In the genomic region with DNA sequence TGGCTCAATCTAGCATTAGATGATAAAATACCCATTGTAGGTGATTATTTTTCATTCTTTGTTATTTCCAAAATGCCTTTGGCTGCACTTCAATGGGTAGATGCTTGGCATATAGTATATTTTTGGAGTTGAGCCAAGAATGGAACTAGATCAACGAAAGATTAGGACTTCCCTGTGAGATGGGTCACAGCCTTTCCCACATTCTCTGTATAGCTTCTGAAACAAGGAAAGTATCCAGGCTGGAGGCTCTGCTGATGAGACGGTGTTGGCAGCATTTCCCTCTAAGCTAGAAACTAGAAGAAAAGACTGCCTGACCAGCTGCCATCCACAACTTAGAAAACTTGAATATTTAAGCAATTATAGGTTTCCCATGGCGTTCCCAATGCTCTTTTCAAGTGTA, we compare ENCODE assay signal across 28 mouse cellular contexts.
A peak's percentile ranks its signal among the peaks of the same experiment; 100 is the strongest.
DNase-seq lines count a peak whose midpoint lies in the region; ATAC-seq and TF ChIP-seq lines count a peak whose summit lies in the region.
"Had no signal": no experiment of that assay in that cellular context is flagged by ENCODE, and none has a peak within 500 bp of the region (broad histone marks: within the 10 kb centered on the region; RNA-seq: fewer than 3 reads in every experiment).

No protein-coding gene starts in this region.

- no peak overlapping the region for H3K4me3 ChIP-seq in forebrain, embryonic 13.5 days
- H3K4me3 ChIP-seq in forebrain, postnatal 0 days (ENCODE audit: low read depth, low read length) = no peak overlapping the region
- no peak overlapping the region for H3K4me3 ChIP-seq in lung, embryonic 14.5 days (ENCODE audit: low read depth, low read length)
- H3K4me3 ChIP-seq in lung, postnatal 0 days (ENCODE audit: low read depth, low read length) = no peak overlapping the region
- H3K4me3 ChIP-seq: embryonic facial prominence, embryonic 13.5 days; gastrocnemius, adult 2 months; heart, embryonic 12.5 days; heart, embryonic 15.5 days; hindbrain, embryonic 10.5 days had no signal

- H3K9ac ChIP-seq in forebrain, embryonic 13.5 days = no peak overlapping the region
- H3K9ac ChIP-seq in forebrain, postnatal 0 days = no peak overlapping the region
- no peak overlapping the region for H3K9ac ChIP-seq in lung, embryonic 14.5 days
- H3K9ac ChIP-seq in lung, postnatal 0 days (replicated peaks; ENCODE audit: low read depth) = no peak overlapping the region
- H3K9ac ChIP-seq: embryonic facial prominence, embryonic 13.5 days; heart, embryonic 12.5 days; heart, embryonic 15.5 days; hindbrain, embryonic 14.5 days had no signal

- H3K4me1 ChIP-seq in forebrain, embryonic 13.5 days = no peaks in the 10 kb centered on the region
- H3K4me1 ChIP-seq in forebrain, postnatal 0 days (ENCODE audit: insufficient read depth) = no peaks in the 10 kb centered on the region
- H3K4me1 ChIP-seq in lung, embryonic 14.5 days (ENCODE audit: insufficient read depth) = no peaks in the 10 kb centered on the region
- no peaks in the 10 kb centered on the region for H3K4me1 ChIP-seq in lung, postnatal 0 days (ENCODE audit: insufficient read depth, low read depth, low read length)
- H3K4me1 ChIP-seq: embryonic facial prominence, embryonic 13.5 days; heart, embryonic 12.5 days; heart, embryonic 15.5 days; hindbrain, embryonic 10.5 days had no signal

- no peaks in the 10 kb centered on the region for H3K36me3 ChIP-seq in forebrain, embryonic 13.5 days (ENCODE audit: poor library complexity, severe bottlenecking)
- H3K36me3 ChIP-seq in forebrain, postnatal 0 days (ENCODE audit: insufficient read depth) = no peaks in the 10 kb centered on the region
- H3K36me3 ChIP-seq in lung, embryonic 14.5 days (ENCODE audit: insufficient read depth) = no peaks in the 10 kb centered on the region
- no peaks in the 10 kb centered on the region for H3K36me3 ChIP-seq in lung, postnatal 0 days (ENCODE audit: insufficient read depth, low read length)
- H3K36me3 ChIP-seq: embryonic facial prominence, embryonic 13.5 days; G1E; heart, embryonic 12.5 days; heart, embryonic 15.5 days; hindbrain, embryonic 10.5 days had no signal

- TF ChIP-seq EP300 in lung, postnatal 0 days (IDR thresholded peaks at IDR 0.05) = no peak

- ATAC-seq in forebrain, embryonic 13.5 days = peak; percentile 45; the same call in 1 of the 2 replicates
- no peak for ATAC-seq in forebrain, postnatal 0 days
- ATAC-seq in lung, embryonic 14.5 days (ENCODE audit: insufficient read depth) = no peak
- no peak for ATAC-seq in lung, postnatal 0 days
- ATAC-seq in cerebellum, adult (ENCODE audit: insufficient number of reproducible peaks, low FRiP score, low TSS enrichment) = no peak
- ATAC-seq: forebrain, embryonic 16.5 days; intestine, postnatal 0 days had no signal

- H3K4me2 ChIP-seq in forebrain, embryonic 13.5 days = no peak overlapping the region
- H3K4me2 ChIP-seq in forebrain, postnatal 0 days (ENCODE audit: low read depth) = no peak overlapping the region
- H3K4me2 ChIP-seq in lung, embryonic 14.5 days = no peak overlapping the region
- H3K4me2 ChIP-seq in lung, postnatal 0 days (replicated peaks; ENCODE audit: low read depth, low read length) = no peak overlapping the region
- H3K4me2 ChIP-seq: embryonic facial prominence, embryonic 13.5 days; heart, embryonic 12.5 days; heart, embryonic 15.5 days; hindbrain, embryonic 14.5 days had no signal

- no peaks in the 10 kb centered on the region for H3K27me3 ChIP-seq in forebrain, embryonic 13.5 days
- no peaks in the 10 kb centered on the region for H3K27me3 ChIP-seq in forebrain, postnatal 0 days (ENCODE audit: insufficient read depth, low read length)
- H3K27me3 ChIP-seq in lung, embryonic 14.5 days (ENCODE audit: insufficient read depth, low read length) = no peaks in the 10 kb centered on the region
- no peaks in the 10 kb centered on the region for H3K27me3 ChIP-seq in lung, postnatal 0 days (replicated peaks; ENCODE audit: insufficient read depth, low read length)
- H3K27me3 ChIP-seq: CH12.LX; embryonic facial prominence, embryonic 13.5 days; heart, embryonic 12.5 days; heart, embryonic 15.5 days had no signal

- TF ChIP-seq CTCF in forebrain, postnatal 0 days (IDR thresholded peaks at IDR 0.05; ENCODE audit: low read depth) = no peak
- TF ChIP-seq CTCF in lung, embryonic 14.5 days (IDR thresholded peaks at IDR 0.05; ENCODE audit: low read depth) = no peak
- no peak for TF ChIP-seq CTCF in lung, postnatal 0 days (IDR thresholded peaks at IDR 0.05)

- no peaks in the 10 kb centered on the region for H3K9me3 ChIP-seq in forebrain, embryonic 13.5 days (replicated peaks)
- H3K9me3 ChIP-seq in forebrain, postnatal 0 days (ENCODE audit: low read length) = no peaks in the 10 kb centered on the region
- no peaks in the 10 kb centered on the region for H3K9me3 ChIP-seq in lung, embryonic 14.5 days (ENCODE audit: low read depth, low read length)
- H3K9me3 ChIP-seq in lung, postnatal 0 days (ENCODE audit: low read length) = no peaks in the 10 kb centered on the region
- H3K9me3 ChIP-seq: embryonic facial prominence, embryonic 13.5 days; G1E; heart, embryonic 12.5 days; heart, embryonic 15.5 days; hindbrain, embryonic 10.5 days had no signal

- WGBS in forebrain, embryonic 13.5 days = 21% methylated on average over 3 of the region's 3 CpGs
- WGBS in forebrain, postnatal 0 days = 20% methylated on average over 3 of the region's 3 CpGs
- 53% methylated on average over 3 of the region's 3 CpGs for WGBS in lung, embryonic 14.5 days
- 55% methylated on average over 3 of the region's 3 CpGs for WGBS in lung, postnatal 0 days

- H3K27ac ChIP-seq in forebrain, embryonic 13.5 days = no peak overlapping the region
- H3K27ac ChIP-seq in forebrain, postnatal 0 days (ENCODE audit: low read depth, low read length) = no peak overlapping the region
- H3K27ac ChIP-seq in lung, embryonic 14.5 days (ENCODE audit: low read depth) = no peak overlapping the region
- H3K27ac ChIP-seq in lung, postnatal 0 days (ENCODE audit: low read length) = no peak overlapping the region
- H3K27ac ChIP-seq: embryonic facial prominence, embryonic 13.5 days; gastrocnemius, adult 2 months; heart, embryonic 15.5 days; hindbrain, embryonic 10.5 days; hindbrain, embryonic 14.5 days had no signal

- DNase-seq in forebrain, postnatal 0 days = no peak
- DNase-seq in lung, embryonic 14.5 days = peak; percentile 1
- DNase-seq in lung, postnatal 0 days (ENCODE audit: low spot score) = no peak
- DNase-seq in right cerebral cortex, postnatal 10 days (ENCODE audit: low spot score in 2 of 2) = peak; percentile 21 to 22
- no peak for DNase-seq in right cerebral cortex, postnatal 25 days
- DNase-seq: adrenal gland, adult 2 months; adrenal gland, postnatal 14 days; B cell, adult 2 months; cerebellum, adult 11 months; cerebellum, adult 2 months; cerebellum, adult 9-11 months; cerebellum, postnatal 25 days; gastrocnemius, adult 2 months; gastrocnemius, postnatal 25 days; heart, adult 18-20 months; heart, postnatal 10 days; heart, postnatal 36 days had no signal

Comparison
In these comparisons a context has a peak if more than half of its experiments do, and no peak if none do; other contexts are left out.
1. DNase-seq: peak in lung, embryonic 14.5 days (single experiment) and right cerebral cortex, postnatal 10 days (2 of 2); none in forebrain, postnatal 0 days (single experiment), lung, postnatal 0 days (single experiment) and right cerebral cortex, postnatal 25 days (single experiment).